Mouse (Mus musculus) stomach, embryonic 16.5 days (tissue): ENCODE measurements at regions not wholly inside any gene's neighbourhood (a gene's known extent, or its start where the extent isn't known, plus 50 kb on each side); places are given as distances from the start of the nearest gene placed in this dataset.
A peak's percentile ranks its signal among the peaks of the same experiment; 100 is the strongest.

Source experiments
- ATAC-seq: fragments of 200-750 bp; cut with Nextera tagmentation; 2 replicates; pipeline ENCODE4 v1.8.0; 2017; ENCODE audit warnings: moderate number of reproducible peaks, moderate TSS enrichment; ENCODE audit not compliant: insufficient read depth, low FRiP score
- H3K27ac ChIP-seq: fragments of 300-500 bp; sonication (generic); 2 replicates; pipeline ENCODE4 v1.5.1; 2014; ENCODE audit warnings: low read length
- H3K27me3 ChIP-seq: fragments of 300-500 bp; sonication (generic); 2 replicates; pipeline ENCODE4 v1.6.1; 2014; ENCODE audit warnings: low read length, control low read depth, mixed read lengths; ENCODE audit not compliant: control insufficient read depth, insufficient read depth
- H3K36me3 ChIP-seq: fragments of 300-500 bp; sonication (generic); 2 replicates; pipeline ENCODE4 v1.6.1; 2014; ENCODE audit warnings: low read length; ENCODE audit not compliant: control insufficient read depth, insufficient read depth
- H3K4me1 ChIP-seq: fragments of 300-500 bp; sonication (generic); 2 replicates; pipeline ENCODE4 v1.6.1; 2014; ENCODE audit warnings: low read length, control low read depth, mixed read lengths; ENCODE audit not compliant: control insufficient read depth, insufficient read depth
- H3K4me2 ChIP-seq: fragments of 300-500 bp; sonication (generic); 2 replicates; pipeline ENCODE4 v1.6.1; 2014; ENCODE audit warnings: low read depth, low read length, mixed read lengths
- H3K4me3 ChIP-seq: fragments of 300-500 bp; sonication (generic); replicated peaks from 2 replicates; pipeline ENCODE4 v1.5.1; 2014; ENCODE audit warnings: mild to moderate bottlenecking, low read length
- H3K9ac ChIP-seq: fragments of 300-500 bp; sonication (generic); 2 replicates; pipeline ENCODE4 v1.6.1; 2014; ENCODE audit warnings: low read length
- H3K9me3 ChIP-seq: fragments of 300-500 bp; sonication (generic); replicated peaks from 2 replicates; pipeline ENCODE4 v1.6.1; 2016; ENCODE audit warnings: low read length, control low read depth; ENCODE audit not compliant: control insufficient read depth
- WGBS: fragments of 180-500 bp; shearing (Covaris S2); extraction: QIAGEN DNeasy Blood & Tissue Kit; methylation state at CpG from one replicate; pipeline ENCODE4 v1.1.7; 2014; 5-methylcytosine and 5-hydroxymethylcytosine counted together

GRCm38 (mm10) chr10:99459171-99459660, 196.2 kb downstream of the Dusp6 start:
- Histone ChIP-seq H3K36me3 (no peaks in the 10 kb centered on the region), H3K4me2 (no peak overlapping the region), H3K27ac (peak overlapping the region; percentile 12), H3K9me3 (no peaks in the 10 kb centered on the region), H3K4me3 (no peak overlapping the region), H3K4me1 (peaks cover 6% of the 10 kb centered on the region), H3K9ac (no peak overlapping the region), H3K27me3 (peaks cover 3% of the 10 kb centered on the region; the same call in 1 of the 2 replicates)
- ATAC-seq, result no peak
- WGBS, result 84% methylated on average over 9 of the region's 9 CpGs

- no peak; the same call in 1 of the 2 replicates for ATAC-seq
- Histone ChIP-seq H3K36me3 (no peaks in the 10 kb centered on the region), H3K27ac (peak overlapping the region; percentile 12), H3K27me3 (peaks cover 3% of the 10 kb centered on the region; the same call in 1 of the 2 replicates), H3K4me2 (no peak overlapping the region), H3K9ac (no peak overlapping the region), H3K4me1 (peaks cover 6% of the 10 kb centered on the region), H3K4me3 (no peak overlapping the region), H3K9me3 (no peaks in the 10 kb centered on the region)
- 48% methylated on average over 10 of the region's 10 CpGs for WGBS
Observed at GRCm38 (mm10) chr10:99459823-99460361, 196.9 kb downstream of the Dusp6 start.

- Histone ChIP-seq H3K27ac (peak overlapping the region; percentile 76), H3K4me1 (peaks cover 6% of the 10 kb centered on the region), H3K27me3 (peaks cover 3% of the 10 kb centered on the region; the same call in 1 of the 2 replicates), H3K36me3 (no peaks in the 10 kb centered on the region), H3K4me2 (peak overlapping the region; percentile 89), H3K4me3 (peak overlapping the region; percentile 44), H3K9me3 (no peaks in the 10 kb centered on the region), H3K9ac (peak overlapping the region; percentile 66)
- 4% methylated on average over 17 of the region's 17 CpGs for WGBS
- peak; percentile 22; the same call in 1 of the 2 replicates for ATAC-seq
Observed at GRCm38 (mm10) chr10:99460847-99461445, 197.9 kb downstream of the Dusp6 start.

- peaks cover 6% of the 10 kb centered on the region for H3K4me1 ChIP-seq
- H3K27ac ChIP-seq, result peak overlapping the region; percentile 76
- peaks cover 3% of the 10 kb centered on the region; the same call in 1 of the 2 replicates for H3K27me3 ChIP-seq
- peak; percentile 59; the same call in 1 of the 2 replicates for ATAC-seq
- no peaks in the 10 kb centered on the region for H3K36me3 ChIP-seq
- peak overlapping the region; percentile 66 for H3K9ac ChIP-seq
- 2% methylated on average over 13 of the region's 13 CpGs for WGBS
- H3K9me3 ChIP-seq, result no peaks in the 10 kb centered on the region
- peak overlapping the region; percentile 44 for H3K4me3 ChIP-seq
- H3K4me2 ChIP-seq, result peak overlapping the region; percentile 89
Observed at GRCm38 (mm10) chr10:99461446-99461966, 198.5 kb downstream of the Dusp6 start.

GRCm38 (mm10) chr10:99466695-99467094, 203.7 kb downstream of the Dusp6 start:
- H3K9ac ChIP-seq, result no peak overlapping the region
- H3K4me3 ChIP-seq, result no peak overlapping the region
- H3K27me3 ChIP-seq, result no peaks in the 10 kb centered on the region
- H3K4me2 ChIP-seq, result no peak overlapping the region
- ATAC-seq, result peak; percentile 77
- H3K4me1 ChIP-seq, result no peaks in the 10 kb centered on the region
- no peaks in the 10 kb centered on the region for H3K36me3 ChIP-seq
- WGBS, result 68% methylated on average over 1 of the region's 1 CpGs
- no peak overlapping the region for H3K27ac ChIP-seq
- H3K9me3 ChIP-seq, result no peaks in the 10 kb centered on the region

GRCm38 (mm10) chr10:99467319-99467842, 204.3 kb downstream of the Dusp6 start:
- no peaks in the 10 kb centered on the region for H3K36me3 ChIP-seq
- no peaks in the 10 kb centered on the region for H3K9me3 ChIP-seq
- no peaks in the 10 kb centered on the region for H3K4me1 ChIP-seq
- H3K27me3 ChIP-seq, result no peaks in the 10 kb centered on the region
- peak overlapping the region; percentile 38; the same call in 1 of the 2 replicates for H3K27ac ChIP-seq
- no peak for ATAC-seq
- 70% methylated on average over 9 of the region's 9 CpGs for WGBS
- no peak overlapping the region for H3K4me3 ChIP-seq
- H3K9ac ChIP-seq, result no peak overlapping the region
- H3K4me2 ChIP-seq, result no peak overlapping the region

- no peaks in the 10 kb centered on the region for H3K4me1 ChIP-seq
- H3K4me3 ChIP-seq, result no peak overlapping the region
- no peak overlapping the region for H3K9ac ChIP-seq
- 55% methylated on average over 3 of the region's 3 CpGs for WGBS
- no peaks in the 10 kb centered on the region for H3K36me3 ChIP-seq
- ATAC-seq, result no peak
- H3K27ac ChIP-seq, result no peak overlapping the region
- no peaks in the 10 kb centered on the region for H3K9me3 ChIP-seq
- no peak overlapping the region for H3K4me2 ChIP-seq
- no peaks in the 10 kb centered on the region for H3K27me3 ChIP-seq
Observed at GRCm38 (mm10) chr10:99468971-99469370, 205.9 kb downstream of the Dusp6 start.

GRCm38 (mm10) chr10:99471832-99472497, 208.9 kb downstream of the Dusp6 start:
- no peak for ATAC-seq
- 72% methylated on average over 8 of the region's 8 CpGs for WGBS

GRCm38 (mm10) chr10:99472806-99473205, 209.8 kb downstream of the Dusp6 start:
- H3K27me3 ChIP-seq, result no peaks in the 10 kb centered on the region
- no peak overlapping the region for H3K4me2 ChIP-seq
- 58% methylated on average over 4 of the region's 4 CpGs for WGBS
- no peak overlapping the region for H3K4me3 ChIP-seq
- no peak for ATAC-seq
- H3K4me1 ChIP-seq, result no peaks in the 10 kb centered on the region
- H3K36me3 ChIP-seq, result no peaks in the 10 kb centered on the region
- no peak overlapping the region for H3K9ac ChIP-seq
- no peak overlapping the region for H3K27ac ChIP-seq
- no peaks in the 10 kb centered on the region for H3K9me3 ChIP-seq

More at GRCm38 (mm10) chr10:99471832-99472497, 208.9 kb downstream of the Dusp6 start:
- Histone ChIP-seq H3K9me3 (no peaks in the 10 kb centered on the region), H3K4me2 (no peak overlapping the region), H3K27me3 (no peaks in the 10 kb centered on the region), H3K36me3 (no peaks in the 10 kb centered on the region), H3K4me1 (no peaks in the 10 kb centered on the region), H3K27ac (no peak overlapping the region), H3K9ac (no peak overlapping the region), H3K4me3 (no peak overlapping the region)
